Mouse (Mus musculus): ENCODE data around the gene Col5a1.

DNA sequence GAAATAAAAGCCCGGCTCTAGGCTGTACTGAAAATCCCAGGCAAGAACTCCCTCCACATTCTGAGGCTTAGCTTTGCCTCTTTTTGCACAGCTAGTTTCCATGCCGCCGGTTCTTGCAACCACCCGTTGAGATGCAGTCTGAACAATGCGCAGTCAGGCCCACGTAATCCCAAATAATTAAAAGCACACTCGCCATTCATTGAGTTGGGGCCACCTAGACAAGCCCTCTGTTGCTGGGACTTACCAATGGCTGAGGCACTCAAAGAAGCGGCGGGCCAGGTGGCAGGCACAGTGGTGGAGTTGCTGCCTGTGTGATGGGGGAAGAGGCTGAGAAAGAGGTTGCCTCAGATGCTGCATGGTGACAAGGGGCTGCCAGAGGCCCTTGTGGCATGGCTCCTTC, 48.1 kb upstream of the Col5a1 start:
- TF ChIP-seq CTCF (IDR thresholded peaks at IDR 0.05; ENCODE audit: extremely low read depth, insufficient read length, insufficient replicate concordance, low read depth, low read length) (no peak), POLR2A (IDR thresholded peaks at IDR 0.05; ENCODE audit: low read depth, low read length) (no peak)

All from small intestine, adult 2 months (tissue).